8 mouse cellular contexts compared by ENCODE assay signal in the genomic region with DNA sequence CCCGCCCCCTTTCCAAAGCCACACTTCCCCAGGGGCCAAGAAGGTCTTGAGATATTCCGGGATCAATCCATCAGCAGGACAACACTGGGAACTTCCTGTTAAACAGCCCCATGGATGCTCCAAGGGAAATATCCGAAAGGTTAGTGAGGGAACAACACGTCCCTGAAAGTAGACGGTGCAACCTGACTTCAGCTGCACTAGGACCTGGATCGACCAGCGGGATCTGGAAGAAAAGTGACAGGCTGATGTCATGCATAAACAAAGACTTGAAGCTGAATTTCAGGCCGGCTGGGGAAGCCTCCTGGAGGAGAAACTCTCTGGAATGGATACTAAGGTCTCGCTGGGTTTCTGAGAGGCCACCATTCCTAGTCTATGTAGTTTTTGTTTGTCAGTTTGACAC. TPM values are rescaled to one million over a fixed set of nuclear protein-coding genes. Genes with fewer than 3 reads are reported as not detected.
DNase-seq lines count a peak whose midpoint lies in the region; ATAC-seq and TF ChIP-seq lines count a peak whose summit lies in the region.

No protein-coding gene starts in this region.

- H3K36me3 ChIP-seq in kidney, adult 2 months (ENCODE audit: control insufficient read depth, insufficient read depth, low read length): no peaks in the 10 kb centered on the region
- no peaks in the 10 kb centered on the region for H3K36me3 ChIP-seq in hindbrain, embryonic 16.5 days (ENCODE audit: control insufficient read depth, insufficient read depth, low read length)
- no peaks in the 10 kb centered on the region for H3K36me3 ChIP-seq in midbrain, embryonic 15.5 days (replicated peaks)

- H3K4me3 ChIP-seq in kidney, adult 2 months (ENCODE audit: insufficient read depth, low read depth, low read length): peak overlapping the region; percentile 83
- peak overlapping the region; percentile 59 for H3K4me3 ChIP-seq in hindbrain, embryonic 16.5 days (ENCODE audit: low read length)
- peak overlapping the region; percentile 70 for H3K4me3 ChIP-seq in midbrain, embryonic 15.5 days

- H3K27me3 ChIP-seq in kidney, adult 2 months (replicated peaks; ENCODE audit: control insufficient read depth, insufficient read depth, low read length): no peaks in the 10 kb centered on the region
- no peaks in the 10 kb centered on the region for H3K27me3 ChIP-seq in hindbrain, embryonic 16.5 days (replicated peaks; ENCODE audit: control insufficient read depth, insufficient read depth, low read length)
- 0 out of 2 replicates have a peak, but pooled peaks cover 3% of the 10 kb centered on the region for H3K27me3 ChIP-seq in midbrain, embryonic 15.5 days (replicated peaks)

- H3K4me1 ChIP-seq in kidney, adult 2 months (ENCODE audit: control insufficient read depth, insufficient read depth, low read length): peaks cover 13% of the 10 kb centered on the region; the same call in 1 of the 2 replicates
- H3K4me1 ChIP-seq in hindbrain, embryonic 16.5 days (ENCODE audit: control insufficient read depth, insufficient read depth, low read depth, low read length): peaks cover 25% of the 10 kb centered on the region
- H3K4me1 ChIP-seq in midbrain, embryonic 15.5 days: peaks cover 28% of the 10 kb centered on the region

- H3K9ac ChIP-seq in hindbrain, embryonic 16.5 days (ENCODE audit: low read depth, low read length): peak overlapping the region; percentile 81
- H3K9ac ChIP-seq in midbrain, embryonic 15.5 days: peak overlapping the region; percentile 70

- peak overlapping the region; percentile 5; the same call in 1 of the 2 replicates for H3K27ac ChIP-seq in kidney, adult 2 months (ENCODE audit: insufficient read depth, low read depth, low read length)
- H3K27ac ChIP-seq in hindbrain, embryonic 16.5 days (ENCODE audit: low read depth, low read length): peak overlapping the region; percentile 87
- peak overlapping the region; percentile 95 for H3K27ac ChIP-seq in midbrain, embryonic 15.5 days

- DNase-seq in kidney, adult 2 months: no peak
- DNase-seq in kidney, adult 11 months: no peak
- DNase-seq in thymus, postnatal 4 days: peak; percentile 34
- DNase-seq in thymus, postnatal 10 days (ENCODE audit: low spot score in 2 of 2): no peak
- DNase-seq in adipocyte (ENCODE audit: low spot score): no peak
- no peak for DNase-seq in layer of hippocampus, adult 18-20 months (ENCODE audit: low spot score in 2 of 2)

- TF ChIP-seq CTCF in kidney, adult 2 months (conservative IDR thresholded peaks at IDR 0.05; ENCODE audit: insufficient read depth, insufficient read length, low read depth, low read length): no peak

- H3K4me2 ChIP-seq in hindbrain, embryonic 16.5 days (ENCODE audit: low read length): peak overlapping the region; percentile 72
- H3K4me2 ChIP-seq in midbrain, embryonic 15.5 days: peak overlapping the region; percentile 65

- peak; percentile 58 for ATAC-seq in hindbrain, embryonic 16.5 days
- ATAC-seq in midbrain, embryonic 15.5 days (replicated peaks): peak; percentile 46

- no peak for TF ChIP-seq POLR2A in kidney, adult 2 months (IDR thresholded peaks at IDR 0.05; ENCODE audit: low read depth, low read length)

- no peaks in the 10 kb centered on the region for H3K9me3 ChIP-seq in hindbrain, embryonic 16.5 days (ENCODE audit: control insufficient read depth, low read length)
- no peaks in the 10 kb centered on the region for H3K9me3 ChIP-seq in midbrain, embryonic 15.5 days

- WGBS in kidney, adult 2 months: 6% methylated on average over 9 of the region's 9 CpGs
- 2% methylated on average over 9 of the region's 9 CpGs for WGBS in hindbrain, embryonic 16.5 days
- 2% methylated on average over 9 of the region's 9 CpGs for WGBS in midbrain, embryonic 15.5 days

RNA-seq across cellular contexts. Expression of a gene that starts 0.5 kb away (rescaled TPM):
- polyA plus RNA-seq in kidney, adult 2 months (2012; rRNA removed): 16.7 and 18.5 TPM in 2 replicates
- polyA plus RNA-seq in hindbrain, embryonic 16.5 days (2015; fragmentation: Nextera tagmentation; extraction: Ambion mirVana): 15.0 and 21.2 TPM in 2 replicates
- 22.0 and 22.5 TPM in 2 replicates for polyA plus RNA-seq in midbrain, embryonic 15.5 days (2015; fragmentation: Nextera tagmentation; extraction: Ambion mirVana)
- total RNA-seq in layer of hippocampus, adult 18-20 months (2021): 10 to 100 TPM; 16.2 to 17.5 TPM

RNA-seq across cellular contexts. Expression of a gene that starts 39.3 kb away (rescaled TPM):
- polyA plus RNA-seq in kidney, adult 2 months (2012; rRNA removed): 43.5 and 46.7 TPM in 2 replicates
- polyA plus RNA-seq in hindbrain, embryonic 16.5 days (2015; fragmentation: Nextera tagmentation; extraction: Ambion mirVana): 50.1 and 53.5 TPM in 2 replicates
- 46.5 and 49.4 TPM in 2 replicates for polyA plus RNA-seq in midbrain, embryonic 15.5 days (2015; fragmentation: Nextera tagmentation; extraction: Ambion mirVana)
- 100 to 1,000 TPM; 169 to 174 TPM for total RNA-seq in layer of hippocampus, adult 18-20 months (2021)

Comparison
In these comparisons a context has a peak if more than half of its experiments do, and no peak if none do; other contexts are left out.
1. H3K27ac ChIP-seq: peak in every context shown above with its lines; median percentile 95 in midbrain, embryonic 15.5 days; 87 in hindbrain, embryonic 16.5 days; 5 in kidney, adult 2 months.